Mouse (Mus musculus) embryo, embryonic 10 days (tissue): ENCODE results near the gene Zcchc17.
A peak's percentile ranks its signal among the peaks of the same experiment; 100 is the strongest.

Source experiments
- DNase-seq: peaks from one replicate; pipeline ENCODE4 v3.0.0-alpha.2; 2015; ENCODE audit warnings: low spot score

Zcchc17 gene

GRCm38 (mm10) chr4:130318122-130318521 lies 41.6 kb downstream of the Zcchc17 start:
- DNase-seq = no peak

GRCm38 (mm10) chr4:130316691-130317090 lies 43.1 kb downstream of the Zcchc17 start:
- DNase-seq = no peak

- DNase-seq = no peak
Measured at GRCm38 (mm10) chr4:130315771-130316527, 43.8 kb downstream of the Zcchc17 start.

- no peak for DNase-seq
Measured at GRCm38 (mm10) chr4:130313552-130313951, 46.2 kb downstream of the Zcchc17 start.

GRCm38 (mm10) chr4:130312526-130312925 lies 47.2 kb downstream of the Zcchc17 start:
- DNase-seq = no peak

GRCm38 (mm10) chr4:130309254-130309653 lies 50.5 kb downstream of the Zcchc17 start:
- DNase-seq = no peak

- DNase-seq = peak; percentile 63
Measured at GRCm38 (mm10) chr4:130308231-130309081, 51.3 kb downstream of the Zcchc17 start, which contains the start of the genes Fabp3 and Gm10570. TSS of gene Fabp3 (plus strand) at chr4:130308595. TSS of gene Gm10570 (minus strand) at chr4:130308674.

GRCm38 (mm10) chr4:130307851-130308230 lies 51.9 kb downstream of the Zcchc17 start:
- peak; percentile 89 for DNase-seq

GRCm38 (mm10) chr4:130306796-130307630 lies 52.7 kb downstream of the Zcchc17 start:
- DNase-seq = no peak

- DNase-seq = no peak
Measured at GRCm38 (mm10) chr4:130304746-130305145, 55.0 kb downstream of the Zcchc17 start.

- peak; percentile 17 for DNase-seq
Measured at GRCm38 (mm10) chr4:130302285-130302870, 57.4 kb downstream of the Zcchc17 start.

GRCm38 (mm10) chr4:130299629-130300018 lies 60.1 kb downstream of the Zcchc17 start:
- DNase-seq = no peak

- DNase-seq = no peak
Measured at GRCm38 (mm10) chr4:130298877-130299628, 60.7 kb downstream of the Zcchc17 start.

GRCm38 (mm10) chr4:130297123-130297529 lies 62.6 kb downstream of the Zcchc17 start:
- peak; percentile 83 for DNase-seq

- DNase-seq = no peak
Measured at GRCm38 (mm10) chr4:130296243-130296965, 63.3 kb downstream of the Zcchc17 start.

- DNase-seq = no peak
Measured at GRCm38 (mm10) chr4:130295047-130295745, 64.5 kb downstream of the Zcchc17 start.

GRCm38 (mm10) chr4:130294513-130294912 lies 65.2 kb downstream of the Zcchc17 start:
- no peak for DNase-seq

GRCm38 (mm10) chr4:130292271-130292670 lies 67.5 kb downstream of the Zcchc17 start:
- DNase-seq = peak; percentile 92

GRCm38 (mm10) chr4:130289824-130290223 lies 69.9 kb downstream of the Zcchc17 start:
- no peak for DNase-seq

GRCm38 (mm10) chr4:130286531-130286930 lies 73.2 kb downstream of the Zcchc17 start:
- DNase-seq = no peak
